Mouse (Mus musculus) lung, embryonic 16.5 days (tissue): ENCODE data around the gene Ears2. TPM values are rescaled to one million over a fixed set of nuclear protein-coding genes. Genes with fewer than 3 reads are reported as not detected.

Experiments
- polyA plus RNA-seq: library from polyadenylated mRNA; unstranded; fragments of >200 nt; fragmentation: Nextera tagmentation; extraction: Ambion mirVana; gene quantifications from 2 replicates; pipeline ENCODE4 v1.2.1, GENCODE M21; 2015

Gene Ears2
- polyA plus RNA-seq, 1 experiment from 2014 or later: 12.8 TPM

Other genes with a start within 250 kb of the Ears2 start
- 7.1 and 7.4 TPM in 2 replicates for gene Scnn1b, start 202.2 kb downstream of the Ears2 start, polyA plus RNA-seq
- 26.1 and 30.7 TPM in 2 replicates for gene Cog7, start 85.6 kb downstream of the Ears2 start, polyA plus RNA-seq
- 65.7 and 67.3 TPM in 2 replicates for gene Gga2, start 46.0 kb downstream of the Ears2 start, polyA plus RNA-seq
- 43.5 and 44.4 TPM in 2 replicates for gene Ubfd1, start 88 bp downstream of the Ears2 start, polyA plus RNA-seq
- 564 and 584 TPM in 2 replicates for gene Ndufab1, start 34.6 kb upstream of the Ears2 start, polyA plus RNA-seq
- 15.0 and 18.4 TPM in 2 replicates for gene Palb2, start 65.7 kb upstream of the Ears2 start, polyA plus RNA-seq
- gene Dctn5, start 65.8 kb upstream of the Ears2 start, polyA plus RNA-seq: 116 and 117 TPM in 2 replicates
- 136 and 146 TPM in 2 replicates for gene Plk1, start 92.2 kb upstream of the Ears2 start, polyA plus RNA-seq
- gene Ern2, start 118.9 kb upstream of the Ears2 start, polyA plus RNA-seq: 0.34 and 1.2 TPM in 2 replicates
- gene Chp2, start 152.2 kb upstream of the Ears2 start, polyA plus RNA-seq: 1.2 and 1.9 TPM in 2 replicates
- gene Prkcb, start 221.5 kb upstream of the Ears2 start, polyA plus RNA-seq: 4.1 and 5.2 TPM in 2 replicates